Mouse (Mus musculus) urinary bladder, postnatal 4 days (tissue): ENCODE results near the gene Fgf13.
A peak's percentile ranks its signal among the peaks of the same experiment; 100 is the strongest.

Source experiments
- DNase-seq, 2 experiments: peaks; one replicate each; pipeline ENCODE4 v3.0.0; 2021 to 2022; ENCODE audit warnings: low spot score in 2 of 2

Fgf13 gene

DNA sequence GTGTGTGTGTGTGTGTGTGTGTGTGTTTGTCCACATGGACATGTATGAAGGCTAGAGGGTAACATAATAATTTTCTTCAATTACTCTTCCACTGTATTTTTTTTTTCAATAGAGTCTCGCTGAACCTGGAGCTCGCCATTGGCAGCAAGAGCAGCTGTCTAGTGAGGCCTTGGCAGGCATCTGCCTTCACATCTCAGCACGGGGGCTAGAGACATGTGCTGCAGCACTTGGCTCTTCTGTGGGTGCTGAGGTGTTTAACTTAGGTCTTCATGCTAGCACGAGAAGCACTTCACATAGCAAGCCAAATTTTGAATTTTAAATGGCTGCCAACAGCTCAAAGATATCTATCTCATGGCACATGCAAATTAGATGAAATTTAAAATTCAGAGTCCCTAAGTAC is 380.9 kb downstream of the Fgf13 start:
- DNase-seq: no peak

- DNase-seq: no peak
These were observed 385.5 kb downstream of the Fgf13 start for GRCm38 (mm10) chrX:59182323-59182722.

DNA sequence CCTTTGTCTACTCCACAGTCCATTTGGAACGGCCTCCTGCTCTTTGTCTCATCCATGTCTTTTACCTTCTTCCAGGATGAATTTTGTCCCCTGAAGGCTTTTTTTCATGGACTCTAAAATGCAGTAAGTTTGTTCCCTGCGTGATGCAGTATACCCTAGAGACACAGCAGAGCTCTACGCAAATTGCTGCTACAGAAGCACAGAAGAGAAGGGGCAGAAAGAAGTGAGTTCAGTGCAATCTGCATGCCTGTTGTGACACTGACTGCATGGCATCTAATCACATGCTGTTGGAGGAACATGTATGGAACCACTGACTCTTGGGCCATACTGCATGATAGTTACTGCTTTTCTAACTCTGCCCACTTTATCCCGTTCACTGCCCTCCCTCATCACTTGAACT is 388.2 kb downstream of the Fgf13 start:
- no peak for DNase-seq

DNA sequence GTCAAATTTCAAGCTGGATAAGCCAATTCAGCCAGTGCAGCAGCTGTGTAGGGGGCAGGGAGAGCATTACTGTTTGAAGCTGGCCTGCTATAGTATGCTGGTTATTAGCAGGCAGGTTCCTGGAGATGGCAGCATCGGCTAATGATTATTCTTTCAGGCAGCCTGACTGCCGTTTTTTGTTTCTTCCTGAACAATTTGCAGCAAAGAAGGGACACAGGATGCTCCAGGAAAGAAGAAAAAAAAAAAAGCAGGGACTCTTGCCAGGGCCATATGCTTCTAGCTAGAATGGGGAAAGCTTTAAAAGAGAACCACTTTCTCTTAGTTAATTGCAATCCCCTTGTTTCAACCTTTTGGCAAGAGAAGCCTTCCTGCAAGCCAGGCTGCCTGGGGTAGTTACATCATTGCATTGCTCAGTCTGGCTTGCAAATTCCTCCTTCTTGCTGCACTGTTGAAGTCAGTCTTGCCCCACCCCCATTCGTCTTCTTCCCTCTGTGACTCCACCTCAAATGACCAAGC is 388.7 kb downstream of the Fgf13 start:
- no peak for DNase-seq

DNA sequence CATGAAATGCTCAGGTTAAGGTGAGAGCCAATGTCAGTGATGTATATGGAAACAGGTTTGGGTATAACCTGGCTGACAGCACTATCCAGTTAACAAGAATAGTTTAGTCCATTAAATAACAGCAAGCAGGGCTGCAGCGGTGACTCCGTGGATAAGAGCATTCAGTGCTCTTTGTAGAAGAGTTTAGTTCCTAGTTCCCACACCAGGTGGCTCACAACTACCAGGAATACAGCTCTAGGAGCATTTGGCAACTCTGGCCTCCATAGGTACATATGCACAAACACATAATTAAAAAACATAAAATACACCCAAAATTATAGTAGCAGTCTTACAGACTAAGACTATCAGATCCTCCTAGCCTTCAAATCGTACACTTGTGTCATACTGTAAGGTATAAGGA is 390.2 kb downstream of the Fgf13 start:
- no peak for DNase-seq

DNA sequence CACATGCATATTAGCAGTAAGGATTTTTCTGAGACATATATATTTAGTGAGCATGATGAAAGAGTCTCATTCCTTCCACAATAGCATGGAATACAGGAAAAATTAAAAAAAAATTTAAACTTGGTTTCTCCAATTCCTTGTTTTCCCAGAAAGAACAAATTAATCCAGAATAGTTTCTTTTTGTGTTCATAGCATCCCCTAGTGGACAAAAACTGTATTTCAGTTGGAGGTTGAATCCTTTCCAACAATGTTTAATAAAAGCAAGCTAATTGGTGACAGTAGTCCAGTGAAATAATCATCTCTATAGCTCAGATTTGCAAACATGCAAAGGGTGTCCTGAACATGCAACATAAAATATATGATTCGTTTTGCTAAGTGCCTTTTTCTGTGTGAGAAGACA is 395.7 kb downstream of the Fgf13 start:
- DNase-seq: no peak

- no peak for DNase-seq
These were observed 401.1 kb downstream of the Fgf13 start for GRCm38 (mm10) chrX:59166763-59167162.

DNA sequence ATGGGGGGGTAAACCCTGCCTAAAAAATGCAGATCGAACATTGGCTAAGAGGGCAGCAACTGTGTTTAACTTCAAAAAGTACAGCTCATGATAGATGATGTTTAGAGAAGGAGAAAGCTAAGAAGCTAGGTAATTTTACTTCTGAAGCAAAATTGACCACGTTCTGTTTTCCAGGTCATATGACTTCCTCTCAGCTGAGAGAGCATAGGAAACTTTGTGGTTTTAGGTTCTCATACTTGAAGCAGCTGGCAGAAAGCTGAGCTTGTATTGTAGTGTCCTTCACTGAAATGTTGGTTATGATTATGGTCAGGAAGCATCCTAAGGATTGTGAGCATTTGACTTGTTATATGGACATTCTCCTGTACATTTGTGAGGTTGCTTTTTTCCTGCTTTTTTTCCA is 425.9 kb downstream of the Fgf13 start:
- no peak for DNase-seq

DNA sequence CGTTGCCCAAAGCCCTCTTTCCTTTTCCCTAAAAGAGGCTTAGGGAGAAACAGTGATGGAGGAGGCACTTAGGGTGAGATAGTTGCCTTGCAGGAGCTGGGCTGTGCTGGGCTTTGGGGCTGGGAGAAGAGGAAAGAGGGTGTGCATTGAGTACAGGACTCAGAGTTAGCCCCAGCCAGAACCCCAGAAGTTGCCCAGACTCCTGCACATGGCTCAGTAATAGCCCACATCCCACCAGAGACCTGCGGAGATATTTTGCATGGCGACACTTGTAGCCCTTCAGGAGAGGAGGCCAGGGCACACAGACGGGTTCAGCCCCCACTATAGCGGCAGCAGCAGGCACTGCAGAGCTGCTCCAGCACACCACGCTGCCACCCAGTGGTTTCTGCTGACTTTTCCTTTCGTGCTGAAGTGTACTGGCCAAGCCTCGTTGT is 432.9 kb downstream of the Fgf13 start:
- DNase-seq: peak in 1 of 2 experiments; percentile 16

GRCm38 (mm10) chrX:59134166-59134861 is 433.6 kb downstream of the Fgf13 start:
- DNase-seq: peak; percentile 17 to 60

DNA sequence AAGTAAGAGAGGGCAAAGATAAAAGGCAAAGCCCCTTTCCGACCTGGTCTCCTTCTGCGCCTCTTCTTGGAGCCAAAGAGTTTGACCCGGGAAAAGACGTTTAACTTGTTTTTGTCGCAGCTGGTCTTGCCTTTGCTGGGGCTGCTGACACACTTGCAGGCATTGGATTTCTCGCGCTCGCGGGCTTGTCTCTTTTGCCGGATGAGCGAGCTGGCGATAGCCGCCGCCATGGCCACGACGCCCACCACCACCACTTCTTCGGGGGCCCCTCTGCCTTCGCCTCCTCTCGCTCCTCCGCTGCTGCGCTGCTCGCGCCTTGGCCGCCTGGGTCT is 434.1 kb downstream of the Fgf13 start:
- DNase-seq: peak; percentile 12 to 58

DNA sequence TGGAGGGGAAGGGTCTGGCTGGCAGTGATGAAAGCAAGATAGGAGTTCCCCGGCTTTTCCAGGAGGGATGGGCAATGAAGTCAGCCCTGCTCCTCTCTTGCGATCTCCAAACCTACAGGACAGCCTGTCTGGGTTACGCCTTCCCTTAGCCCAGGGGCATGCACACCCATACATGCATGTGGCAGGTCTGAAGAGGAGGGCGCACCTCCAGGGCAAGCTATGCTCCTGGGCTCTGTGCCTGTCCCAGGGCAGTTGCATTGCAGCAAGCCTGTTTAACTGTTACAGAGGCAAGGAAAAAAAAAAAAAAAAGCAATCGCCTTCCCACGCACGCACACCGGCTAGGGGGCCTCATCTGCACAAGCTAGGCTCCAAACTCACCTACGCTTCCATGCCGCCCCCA is 434.5 kb downstream of the Fgf13 start:
- no peak for DNase-seq

DNA sequence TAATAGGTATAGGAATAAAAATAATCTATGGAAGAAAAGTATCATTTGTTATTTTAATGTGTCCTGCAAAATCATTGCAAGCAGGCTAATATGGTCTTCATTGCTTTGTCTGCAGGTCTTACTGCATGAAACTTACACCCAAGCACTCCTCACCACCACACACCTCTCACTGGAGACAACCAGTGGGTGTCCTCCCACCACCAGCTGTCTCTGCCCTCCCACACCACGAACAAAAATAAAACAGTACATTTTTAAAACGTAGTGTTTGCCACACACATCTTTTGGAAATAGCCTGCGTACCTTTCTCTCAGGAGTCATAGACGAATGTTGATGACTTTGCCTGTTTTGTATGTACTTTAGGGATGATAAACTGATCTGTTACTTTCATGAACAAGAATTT is 441.2 kb downstream of the Fgf13 start:
- no peak for DNase-seq

DNA sequence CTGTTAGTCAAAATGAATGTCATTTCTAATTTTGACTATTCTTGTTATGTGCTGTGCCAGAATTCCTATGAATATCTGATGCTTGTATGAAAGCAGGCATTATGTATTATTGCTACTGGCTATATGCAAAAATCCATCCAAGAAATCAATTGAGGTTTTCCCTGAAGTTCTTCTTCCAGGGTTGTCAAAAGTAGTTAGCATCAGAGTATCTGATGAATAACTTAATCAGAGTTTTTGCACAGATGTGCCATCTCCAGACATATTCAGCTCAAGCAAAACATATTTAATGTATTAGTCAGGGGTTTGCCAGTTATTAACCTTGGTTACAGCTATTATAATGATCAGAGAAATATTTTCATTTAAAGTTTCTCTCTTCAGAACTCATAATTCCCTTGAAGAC is 454.7 kb downstream of the Fgf13 start:
- DNase-seq: no peak

DNA sequence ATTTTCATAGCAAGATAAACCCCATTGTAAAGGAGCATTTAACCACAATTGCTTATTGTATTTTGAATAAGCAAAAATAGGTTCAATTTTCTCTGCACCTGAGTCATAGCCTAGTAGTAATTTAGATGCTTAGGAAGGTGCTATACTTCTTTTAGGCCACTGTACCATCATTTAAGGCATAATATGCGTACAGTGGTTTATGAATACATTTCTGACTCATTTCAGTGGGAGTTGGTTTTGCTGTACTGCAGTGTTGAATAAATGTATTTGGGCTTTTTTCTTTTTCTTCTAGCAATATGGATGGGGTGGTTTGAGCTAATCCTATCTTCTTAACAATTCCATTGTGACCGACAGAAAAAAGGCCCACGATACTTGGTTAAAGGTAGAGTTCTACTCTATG is 481.9 kb downstream of the Fgf13 start:
- no peak for DNase-seq

GRCm38 (mm10) chrX:59080427-59080826 is 487.4 kb downstream of the Fgf13 start:
- DNase-seq: no peak

GRCm38 (mm10) chrX:59072083-59072482 is 495.8 kb downstream of the Fgf13 start:
- no peak for DNase-seq

- no peak for DNase-seq
These were observed 504.7 kb downstream of the Fgf13 start for GRCm38 (mm10) chrX:59063157-59063556.

- DNase-seq: no peak
These were observed 532.9 kb downstream of the Fgf13 start for GRCm38 (mm10) chrX:59034969-59035368.
